Mouse (Mus musculus) lung, postnatal 0 days (tissue): ENCODE results near the gene Slc37a1. TPM values are rescaled to one million over a fixed set of nuclear protein-coding genes. Genes with fewer than 3 reads are reported as not detected.

Source experiments
- ATAC-seq: fragments of 200-750 bp; cut with Nextera tagmentation; 2 replicates; pipeline ENCODE4 v1.8.0; 2017; ENCODE audit warnings: moderate library complexity
- DNase-seq: peaks from one replicate; pipeline ENCODE4 v3.0.0-alpha.2; 2016; ENCODE audit warnings: low spot score
- H3K27ac ChIP-seq: fragments of 300-500 bp; sonication (generic); 2 replicates; pipeline ENCODE4 v1.5.1; 2014; ENCODE audit warnings: antibody characterized with exemption, mild to moderate bottlenecking, low read length, mixed read lengths
- H3K27me3 ChIP-seq: fragments of 300-500 bp; sonication (generic); replicated peaks from 2 replicates; pipeline ENCODE4 v1.6.1; 2014; ENCODE audit warnings: low read length, mixed read lengths; ENCODE audit not compliant: insufficient read depth
- H3K36me3 ChIP-seq: fragments of 300-500 bp; sonication (generic); 2 replicates; pipeline ENCODE4 v1.6.1; 2014; ENCODE audit warnings: low read length, mixed read lengths; ENCODE audit not compliant: insufficient read depth
- H3K4me1 ChIP-seq: fragments of 300-500 bp; sonication (generic); 2 replicates; pipeline ENCODE4 v1.6.1; 2014; ENCODE audit warnings: antibody characterized with exemption, low read depth, low read length, mixed read lengths; ENCODE audit not compliant: insufficient read depth
- H3K4me2 ChIP-seq: fragments of 300-500 bp; sonication (generic); replicated peaks from 2 replicates; pipeline ENCODE4 v1.6.1; 2014; ENCODE audit warnings: low read depth, mild to moderate bottlenecking, low read length, moderate library complexity, mixed read lengths
- H3K4me3 ChIP-seq: fragments of 300-500 bp; sonication (generic); 2 replicates; pipeline ENCODE4 v1.5.1; 2014; ENCODE audit warnings: low read depth, low read length
- H3K9ac ChIP-seq: fragments of 300-500 bp; sonication (generic); replicated peaks from 2 replicates; pipeline ENCODE4 v1.6.1; 2014; ENCODE audit warnings: low read depth, mild to moderate bottlenecking
- H3K9me3 ChIP-seq: fragments of 300-500 bp; sonication (generic); 2 replicates; pipeline ENCODE4 v1.6.1; 2016; ENCODE audit warnings: low read length, mixed read lengths
- CTCF ChIP-seq: IDR thresholded peaks from 2 replicates; pipeline ENCODE4 v1.5.1; 2016; ENCODE audit warnings: antibody characterized with exemption, mild to moderate bottlenecking
- EP300 ChIP-seq: IDR thresholded peaks from 2 replicates; pipeline ENCODE4 v1.6.1; 2016; ENCODE audit warnings: antibody characterized with exemption, mild to moderate bottlenecking, control low read depth
- WGBS: fragments of 180-500 bp; shearing (Covaris S2); extraction: QIAGEN DNeasy Blood & Tissue Kit; methylation state at CpG from one replicate; pipeline ENCODE4 v1.1.7; 2014; 5-methylcytosine and 5-hydroxymethylcytosine counted together
- polyA plus RNA-seq: library from polyadenylated mRNA; unstranded; fragments of >200 nt; fragmentation: Nextera tagmentation; extraction: Ambion mirVana; gene quantifications from 2 replicates; pipeline ENCODE4 v1.2.1, GENCODE M21; 2015

Slc37a1 gene
- polyA plus RNA-seq, 1 experiment from 2014 or later: 33.9 TPM

- TF ChIP-seq CTCF (peak; percentile 47), EP300 (no peak)
- no peak for DNase-seq
These were observed 41.9 kb downstream of the Slc37a1 start for GRCm38 (mm10) chr17:31328466-31328865.

DNA sequence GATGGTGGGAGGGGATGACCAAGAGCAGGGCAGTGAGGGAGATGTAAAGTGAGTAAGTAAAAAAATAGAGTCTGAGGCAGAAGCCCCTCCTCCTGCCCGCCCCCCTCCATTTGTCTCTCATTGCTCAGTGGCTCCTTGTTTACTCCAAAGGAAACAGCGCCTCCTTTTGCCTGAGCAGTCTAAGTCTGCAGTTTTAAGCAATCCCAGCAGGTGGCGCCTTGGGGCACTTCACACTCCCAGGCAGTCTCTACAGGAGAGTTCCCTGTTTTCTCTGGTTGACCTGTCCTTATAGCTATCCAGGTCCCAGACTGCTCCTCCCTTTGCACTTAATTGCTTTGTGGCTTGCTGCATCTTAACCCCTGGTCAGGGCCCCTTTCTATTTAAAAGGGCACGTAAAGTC lies 44.0 kb downstream of the Slc37a1 start:
- peak; percentile 58 for ATAC-seq
- DNase-seq: peak; percentile 84
- Histone ChIP-seq H3K36me3 (no peaks in the 10 kb centered on the region), H3K9ac (no peak overlapping the region), H3K4me1 (no peaks in the 10 kb centered on the region), H3K27ac (no peak overlapping the region), H3K4me3 (no peak overlapping the region), H3K9me3 (no peaks in the 10 kb centered on the region), H3K27me3 (no peaks in the 10 kb centered on the region), H3K4me2 (no peak overlapping the region)
- WGBS: 39% methylated on average over 3 of the region's 4 CpGs
- peak; percentile 91 for TF ChIP-seq CTCF
- no peak for TF ChIP-seq EP300

More at GRCm38 (mm10) chr17:31328466-31328865, 41.9 kb downstream of the Slc37a1 start:
- Histone ChIP-seq H3K9ac (no peak overlapping the region), H3K4me2 (no peak overlapping the region), H3K4me1 (no peaks in the 10 kb centered on the region; the same call in 1 of the 2 replicates), H3K4me3 (no peak overlapping the region), H3K27ac (no peak overlapping the region), H3K36me3 (no peaks in the 10 kb centered on the region), H3K27me3 (no peaks in the 10 kb centered on the region), H3K9me3 (no peaks in the 10 kb centered on the region)
- no peak for ATAC-seq
- WGBS: 44% methylated on average over 4 of the region's 4 CpGs

DNA sequence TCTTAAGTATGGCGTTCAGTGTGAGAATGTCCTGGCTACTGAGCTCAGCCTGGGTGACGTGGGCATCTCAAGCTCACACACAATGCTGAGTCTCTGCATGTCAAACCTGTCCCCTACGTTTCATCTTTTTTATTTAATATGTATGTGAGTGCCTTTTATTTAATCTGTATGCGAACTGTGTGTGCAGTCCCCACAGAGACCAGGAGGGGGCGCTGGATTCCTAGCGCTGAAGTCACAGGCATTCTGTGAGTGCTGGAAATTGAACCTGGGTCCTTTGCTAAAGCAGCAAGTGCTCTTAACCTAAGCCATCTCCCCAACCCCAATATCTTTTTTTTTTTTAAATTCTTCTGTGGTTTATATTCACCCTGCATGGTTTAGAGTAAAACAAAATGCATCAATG lies 44.7 kb downstream of the Slc37a1 start:
- Histone ChIP-seq H3K9ac (no peak overlapping the region), H3K27ac (no peak overlapping the region), H3K9me3 (no peaks in the 10 kb centered on the region), H3K4me1 (no peaks in the 10 kb centered on the region), H3K4me3 (no peak overlapping the region), H3K4me2 (no peak overlapping the region), H3K36me3 (no peaks in the 10 kb centered on the region), H3K27me3 (no peaks in the 10 kb centered on the region)
- DNase-seq (no peak), ATAC-seq (no peak)
- TF ChIP-seq CTCF (peak; percentile 40), EP300 (no peak)
- 78% methylated on average over 6 of the region's 6 CpGs for WGBS

- DNase-seq (no peak), ATAC-seq (no peak)
- no peak overlapping the region for H3K27ac ChIP-seq
- no peaks in the 10 kb centered on the region for H3K4me1 ChIP-seq
- H3K4me2 ChIP-seq: no peak overlapping the region
- WGBS: 42% methylated on average over 3 of the region's 3 CpGs
- H3K9me3 ChIP-seq: no peaks in the 10 kb centered on the region
- no peak overlapping the region for H3K4me3 ChIP-seq
- no peak overlapping the region for H3K9ac ChIP-seq
- H3K36me3 ChIP-seq: no peaks in the 10 kb centered on the region
- no peak for TF ChIP-seq EP300
- no peak for TF ChIP-seq CTCF
- no peaks in the 10 kb centered on the region for H3K27me3 ChIP-seq
These were observed 45.3 kb downstream of the Slc37a1 start for GRCm38 (mm10) chr17:31331920-31332319.

GRCm38 (mm10) chr17:31332333-31332732 lies 45.7 kb downstream of the Slc37a1 start:
- TF ChIP-seq CTCF (peak; percentile 52), EP300 (no peak)
- no peak overlapping the region for H3K27ac ChIP-seq
- H3K4me2 ChIP-seq: no peak overlapping the region
- no peak overlapping the region for H3K4me3 ChIP-seq
- ATAC-seq (no peak), DNase-seq (peak; percentile 48)
- H3K27me3 ChIP-seq: no peaks in the 10 kb centered on the region
- WGBS: 48% methylated on average over 1 of the region's 1 CpGs
- H3K4me1 ChIP-seq: no peaks in the 10 kb centered on the region
- no peaks in the 10 kb centered on the region for H3K36me3 ChIP-seq
- no peaks in the 10 kb centered on the region for H3K9me3 ChIP-seq
- no peak overlapping the region for H3K9ac ChIP-seq

DNA sequence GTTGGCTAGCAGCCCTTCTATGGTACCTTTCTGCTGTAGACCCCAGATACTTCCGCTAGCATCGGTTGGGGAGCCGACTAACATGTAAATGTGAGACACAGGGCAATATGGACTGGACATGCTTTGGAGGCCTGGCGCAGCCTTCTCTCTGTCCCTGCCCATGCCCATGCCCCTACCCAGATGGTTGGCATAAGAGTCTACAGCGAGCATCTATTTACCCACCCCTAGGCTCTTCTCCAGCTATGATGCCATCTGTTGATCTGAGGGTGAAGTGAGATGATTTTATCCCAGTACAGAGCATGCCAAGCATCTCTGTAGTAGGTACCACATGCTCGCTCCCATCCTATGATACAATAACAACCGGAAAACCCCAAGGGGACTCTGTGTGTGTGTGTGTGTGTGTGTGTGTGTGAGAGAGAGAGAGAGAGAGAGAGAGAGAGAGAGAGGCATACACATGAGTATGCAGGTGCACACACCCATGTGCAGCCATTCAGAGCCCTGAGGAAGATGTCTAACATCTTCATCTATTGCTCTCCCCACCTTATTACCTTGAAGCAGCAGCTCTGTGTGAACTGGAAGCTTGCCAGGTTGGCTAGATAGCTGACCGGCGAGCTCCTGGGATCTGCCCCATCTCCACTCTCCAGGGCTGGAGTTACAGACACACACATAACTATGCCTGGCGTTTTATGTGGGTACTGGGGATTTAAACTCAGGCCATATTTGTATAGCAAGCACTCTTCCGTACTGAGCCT lies 48.1 kb downstream of the Slc37a1 start:
- H3K9ac ChIP-seq: no peak overlapping the region

More for the DNA sequence above, 48.1 kb downstream of the Slc37a1 start:
- Histone ChIP-seq H3K27me3 (no peaks in the 10 kb centered on the region), H3K4me3 (no peak overlapping the region), H3K27ac (no peak overlapping the region), H3K4me2 (no peak overlapping the region), H3K4me1 (no peaks in the 10 kb centered on the region), H3K36me3 (peaks cover 3% of the 10 kb centered on the region; the same call in 1 of the 2 replicates), H3K9me3 (no peaks in the 10 kb centered on the region)
- ATAC-seq: no peak
- no peak for DNase-seq
- WGBS: 79% methylated on average over 11 of the region's 11 CpGs
- TF ChIP-seq EP300 (no peak), CTCF (no peak)
